Mouse (Mus musculus) heart, postnatal 0 days (tissue): Measurements from ENCODE around the gene Ugt1a6a.
"Not testable (repeated sequence)": the region's sequence is repeated elsewhere in the genome, so short reads cannot be mapped to it uniquely, and the experiment has no call there.

Experiments
- CTCF ChIP-seq: IDR thresholded peaks from 2 replicates; pipeline ENCODE4 v1.5.1; 2016; ENCODE audit warnings: antibody characterized with exemption, control low read depth, low read depth
- EP300 ChIP-seq: IDR thresholded peaks from 2 replicates; pipeline ENCODE4 v1.6.1; 2016; ENCODE audit warnings: antibody characterized with exemption, low read depth

- not testable (repeated sequence) for TF ChIP-seq CTCF, EP300
These were observed 10.7 kb downstream of the Ugt1a6a start for GRCm38 (mm10) chr1:88145278-88145677.
